Mouse (Mus musculus) layer of hippocampus, postnatal 36 days (tissue): ENCODE data around the gene Grin2a. TPM values are rescaled to one million over a fixed set of nuclear protein-coding genes. Genes with fewer than 3 reads are reported as not detected.
A peak's percentile ranks its signal among the peaks of the same experiment; 100 is the strongest.

Experiments used
- DNase-seq, 2 experiments: peaks; one replicate each; pipeline ENCODE4 v3.0.0; 2022
- total RNA-seq, 2 experiments: library from RNA; stranded (reverse); gene quantifications; 2 replicates each; pipeline ENCODE4 v1.2.3; 2021

The Grin2a gene
- total RNA-seq, 2 experiments from 2014 or later: 375 to 412 TPM

- DNase-seq: no peak
Measured at GRCm38 (mm10) chr16:9865039-9865438, 130.3 kb downstream of the Grin2a start.

DNA sequence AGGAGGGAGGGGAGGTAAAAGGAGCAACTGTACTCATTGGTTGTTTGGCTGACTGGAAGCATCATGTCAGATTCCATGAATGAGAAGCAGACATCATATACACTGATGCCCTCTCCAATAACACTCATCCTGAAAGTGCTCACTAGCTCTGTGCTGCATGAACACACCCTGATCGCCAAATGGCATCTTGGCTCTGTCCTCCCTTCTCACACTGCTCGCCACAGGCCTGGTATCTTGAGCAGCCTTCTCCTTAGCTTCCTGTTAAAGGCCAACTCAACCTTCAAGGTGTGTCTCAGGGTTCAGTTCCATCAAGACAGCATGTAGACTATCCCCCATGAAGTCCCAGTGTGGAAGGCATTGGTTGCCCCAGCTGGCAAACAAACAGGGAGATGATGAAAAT, 137.6 kb downstream of the Grin2a start:
- no peak for DNase-seq

DNA sequence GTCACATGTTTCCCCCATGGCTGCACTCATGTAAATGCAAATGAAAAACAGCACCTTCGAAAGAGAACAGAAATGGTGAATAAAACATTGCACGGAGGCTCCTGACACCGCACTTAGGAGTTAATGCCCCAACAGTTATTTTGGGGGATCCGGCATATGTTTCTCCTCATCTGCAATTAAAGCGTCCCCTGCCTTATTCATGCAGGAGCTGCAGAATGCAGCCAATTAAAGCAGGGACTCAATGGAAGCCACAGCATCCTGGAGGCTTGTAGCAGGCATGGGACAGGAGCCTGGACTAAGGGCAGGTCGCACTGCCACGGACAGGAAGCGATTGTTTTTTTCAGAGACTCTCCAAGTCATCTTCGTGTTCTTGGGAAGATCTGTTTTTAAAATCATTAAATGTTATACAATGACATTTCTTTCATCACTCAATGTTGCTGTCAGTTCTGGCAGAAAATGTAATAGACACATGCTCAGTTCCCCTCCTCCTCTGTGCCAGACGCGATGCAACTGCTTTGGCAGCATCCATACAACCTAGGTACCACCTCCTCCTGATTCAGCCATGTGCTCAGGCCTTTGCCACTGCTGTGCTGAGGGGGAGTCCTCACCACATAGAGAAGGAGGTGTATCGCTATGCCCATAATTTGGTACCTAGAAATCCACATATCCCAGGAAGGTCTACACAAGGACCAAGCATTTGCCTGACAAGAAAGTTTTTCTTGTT, 143.9 kb downstream of the Grin2a start:
- peak; percentile 77 to 82 for DNase-seq

DNA sequence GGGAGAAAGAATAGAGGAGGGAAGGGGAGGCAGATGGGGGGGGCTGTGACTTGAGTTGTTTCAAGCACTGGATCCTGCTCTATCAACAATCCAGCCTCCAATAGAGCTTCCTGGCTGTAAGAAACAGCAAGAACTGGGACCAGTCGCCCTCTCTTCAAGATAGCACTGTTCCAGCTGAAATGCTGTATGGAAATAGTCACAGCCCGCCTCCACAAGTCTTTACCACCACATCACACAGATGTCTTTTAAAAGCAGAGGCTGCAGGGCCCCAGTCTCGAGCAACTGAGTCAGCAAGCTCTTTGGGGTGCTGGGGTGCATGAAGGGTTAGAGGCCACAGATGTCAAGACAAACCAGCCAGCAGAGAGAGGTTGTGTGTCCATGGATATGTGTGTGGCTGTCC, 153.9 kb downstream of the Grin2a start:
- no peak for DNase-seq

- DNase-seq: no peak
Measured at GRCm38 (mm10) chr16:9836542-9836941, 158.8 kb downstream of the Grin2a start.

GRCm38 (mm10) chr16:9834236-9834635, 161.1 kb downstream of the Grin2a start:
- no peak for DNase-seq

DNA sequence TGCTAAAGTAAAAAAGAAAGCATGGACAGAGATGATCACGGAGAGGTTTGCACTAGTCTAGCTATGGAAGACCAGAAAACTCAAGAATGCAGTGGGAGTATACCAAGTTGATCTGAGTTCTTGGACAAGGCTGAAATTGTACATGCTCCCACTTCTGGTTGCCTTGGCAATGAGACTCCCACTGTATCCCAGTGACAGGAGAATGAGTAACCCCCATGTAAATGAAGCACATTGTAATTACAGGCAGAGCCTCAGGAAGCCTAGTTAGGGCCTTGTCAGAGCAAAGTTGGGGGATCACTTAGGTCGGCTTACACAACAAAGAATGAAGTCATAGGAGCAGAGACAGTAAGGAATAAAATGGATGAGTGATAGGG, 170.3 kb downstream of the Grin2a start:
- no peak for DNase-seq

DNA sequence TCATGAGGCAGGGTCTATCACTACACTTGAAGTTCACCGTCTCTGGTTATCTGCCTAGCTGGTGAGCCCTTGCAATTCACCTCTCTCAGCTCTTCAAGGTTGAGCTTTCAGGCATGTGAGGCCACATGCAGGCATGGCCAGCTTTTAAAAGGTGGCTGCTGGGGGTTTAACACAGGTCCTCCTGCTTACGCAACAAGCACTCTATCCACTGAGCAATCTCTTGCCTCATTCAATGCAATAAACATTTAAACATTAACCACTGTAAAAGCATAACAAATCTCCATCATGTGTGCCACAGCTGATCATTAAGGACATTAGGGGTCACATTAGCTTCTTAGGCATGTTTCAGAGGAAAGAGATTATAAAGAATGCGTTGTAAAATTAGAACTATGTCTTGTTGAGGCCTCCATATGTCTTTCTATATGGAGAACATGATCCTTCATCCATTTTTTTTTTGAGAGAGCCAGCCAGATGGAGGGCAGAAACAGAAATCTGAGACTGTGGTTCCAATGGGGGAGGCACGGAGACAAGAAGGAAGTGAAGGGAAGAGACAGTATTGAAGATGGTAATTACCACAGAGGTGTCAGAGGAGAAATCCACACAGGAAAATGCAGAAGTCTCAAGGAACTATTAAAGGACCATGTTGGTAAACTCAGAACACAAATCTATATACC, 170.8 kb downstream of the Grin2a start:
- no peak for DNase-seq

DNA sequence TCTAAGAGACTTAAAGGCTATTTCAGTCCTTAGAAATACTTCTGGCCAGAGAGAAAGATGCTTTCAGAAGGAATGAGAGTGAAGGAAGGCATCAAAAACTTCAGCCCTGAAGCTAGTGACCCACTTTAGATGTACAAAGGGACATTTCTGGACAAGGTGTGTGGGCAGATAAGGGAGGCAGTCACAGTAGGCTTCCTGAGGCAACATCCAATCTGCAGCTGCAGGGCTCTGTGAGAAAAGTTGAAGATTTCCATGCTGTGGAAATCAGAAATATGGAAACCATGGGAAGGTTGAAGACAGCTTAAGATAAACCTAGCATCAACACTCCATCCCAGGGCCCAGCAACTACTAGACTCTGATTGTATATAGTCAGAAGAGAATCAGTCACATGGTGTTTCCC, 171.7 kb downstream of the Grin2a start:
- DNase-seq: no peak

GRCm38 (mm10) chr16:9819508-9819907, 175.9 kb downstream of the Grin2a start:
- DNase-seq: no peak

DNA sequence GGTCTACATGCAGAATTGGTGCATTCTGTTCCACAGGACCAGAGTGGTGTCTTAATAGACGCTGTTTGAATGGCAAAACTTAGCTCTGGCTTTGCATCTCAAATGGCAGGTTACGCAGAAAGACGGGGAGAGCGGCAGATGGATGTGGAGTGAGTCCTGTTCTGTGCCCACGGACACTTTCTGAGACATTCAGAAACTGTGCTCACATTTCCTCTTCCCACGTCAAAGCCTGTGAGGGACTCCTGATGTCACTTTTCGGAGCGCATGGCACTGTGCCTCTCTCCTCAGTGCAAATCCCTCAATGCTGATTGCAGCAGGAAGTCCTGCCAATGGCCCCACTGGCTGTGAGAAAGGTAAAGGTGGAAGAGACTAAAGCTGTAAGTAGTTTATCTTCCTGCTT, 194.0 kb downstream of the Grin2a start:
- peak; percentile 70 to 72 for DNase-seq

- no peak for DNase-seq
Measured at GRCm38 (mm10) chr16:9800221-9800620, 195.1 kb downstream of the Grin2a start.

DNA sequence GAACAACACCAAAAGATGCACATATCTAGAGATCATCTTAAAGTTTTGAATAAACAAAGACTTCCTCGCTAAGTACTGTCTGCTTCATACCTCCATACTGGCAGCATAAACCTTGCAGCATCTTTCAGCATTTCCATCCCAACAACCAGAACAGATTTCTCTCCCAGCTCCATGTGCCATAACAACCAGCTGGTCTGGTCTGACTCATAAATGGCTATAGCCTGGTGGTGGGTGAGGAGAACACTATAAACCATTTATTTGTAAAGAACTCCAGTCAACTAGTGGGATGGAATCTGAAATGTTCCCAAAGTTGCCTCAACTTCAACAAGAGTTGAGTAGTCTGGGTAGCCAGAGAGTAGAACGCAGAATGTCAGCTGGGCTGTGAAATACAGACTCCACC, 202.4 kb downstream of the Grin2a start:
- DNase-seq: peak; percentile 63 to 69

DNA sequence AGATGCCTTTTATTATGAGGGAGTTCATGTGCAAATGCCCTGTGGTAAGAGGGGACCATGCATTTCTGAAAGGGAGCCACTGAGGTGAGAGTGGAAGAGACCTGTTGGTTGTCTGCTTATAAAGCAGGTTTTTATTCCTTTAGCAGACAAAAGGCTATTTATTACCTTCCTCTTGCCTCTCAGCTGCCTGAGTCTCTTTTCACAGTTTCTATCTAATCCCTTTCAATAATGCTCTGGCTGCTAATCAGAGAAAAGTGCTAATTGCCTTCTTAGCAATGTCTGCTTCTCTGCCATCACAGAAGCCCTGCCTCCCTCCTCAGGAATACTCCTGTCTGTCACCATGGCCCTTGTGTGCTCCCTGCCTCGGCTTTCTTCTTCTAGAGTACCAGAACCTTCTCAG, 209.1 kb downstream of the Grin2a start:
- no peak for DNase-seq

GRCm38 (mm10) chr16:9785821-9786220, 209.5 kb downstream of the Grin2a start:
- DNase-seq: peak; percentile 63 to 71

DNA sequence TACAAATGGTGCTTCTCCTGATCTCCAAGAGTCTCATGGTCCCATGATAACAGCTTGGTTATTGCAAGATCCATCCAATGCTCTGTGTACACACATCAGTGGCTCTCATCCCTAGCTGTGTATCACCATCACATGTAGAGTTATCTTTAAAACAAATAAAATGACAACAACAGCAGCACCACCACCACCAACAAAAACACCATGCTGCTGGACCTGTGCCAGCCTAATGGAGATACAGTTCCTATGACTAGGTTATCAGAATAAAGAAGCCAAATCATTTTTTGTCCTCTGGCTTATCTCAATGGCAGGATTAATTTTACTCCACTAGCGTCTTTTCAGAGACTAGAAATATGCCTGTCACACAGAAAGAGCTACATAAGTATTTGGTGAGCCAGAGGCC, 226.4 kb downstream of the Grin2a start:
- DNase-seq: no peak

- peak; percentile 82 to 83 for DNase-seq
Measured at GRCm38 (mm10) chr16:9768356-9768755, 227.0 kb downstream of the Grin2a start.

- DNase-seq: no peak
Measured at GRCm38 (mm10) chr16:9767946-9768345, 227.4 kb downstream of the Grin2a start.

GRCm38 (mm10) chr16:9764086-9764485, 231.3 kb downstream of the Grin2a start:
- no peak for DNase-seq

- no peak for DNase-seq
Measured at GRCm38 (mm10) chr16:9760347-9760746, 235.0 kb downstream of the Grin2a start.

GRCm38 (mm10) chr16:9756849-9757248, 238.5 kb downstream of the Grin2a start:
- DNase-seq: no peak

DNA sequence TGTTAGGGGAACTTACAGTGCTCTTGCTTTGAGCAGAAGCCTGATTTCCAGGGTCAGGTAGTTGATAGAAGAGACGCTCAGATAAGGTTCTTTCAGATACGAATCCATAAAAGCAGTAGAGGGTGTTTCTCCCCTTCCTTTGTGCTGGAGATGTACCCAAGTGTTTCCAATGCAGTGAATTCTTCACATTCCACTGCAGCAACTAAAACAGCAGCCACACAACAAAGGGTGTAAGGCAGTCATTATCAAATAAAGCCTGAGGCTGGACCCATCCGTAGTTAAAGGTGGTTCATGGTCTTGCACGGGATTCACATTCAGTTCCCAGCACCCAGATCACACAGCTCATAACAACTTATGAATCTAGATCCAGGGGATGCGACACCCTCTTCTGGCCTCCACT, 241.3 kb downstream of the Grin2a start:
- no peak for DNase-seq

DNA sequence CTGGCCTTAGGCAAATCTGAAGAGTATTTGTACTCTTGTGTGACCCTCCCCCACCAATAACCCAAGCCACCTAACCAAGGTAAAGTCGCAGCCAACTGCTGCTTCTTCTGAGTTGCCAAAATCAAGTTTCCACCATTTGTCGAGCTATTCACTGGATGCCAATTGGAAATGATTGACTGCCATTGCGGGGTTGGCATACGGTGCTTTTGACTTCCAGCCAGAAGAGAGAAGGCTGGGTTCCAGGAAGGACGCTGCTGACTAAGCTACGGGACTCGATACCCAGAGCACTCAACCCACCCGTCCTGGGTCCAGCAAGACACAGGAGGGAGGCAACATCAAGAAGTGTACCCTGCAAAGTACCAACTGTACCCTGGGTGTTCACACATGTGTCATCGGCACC, 242.3 kb downstream of the Grin2a start:
- peak; percentile 72 to 73 for DNase-seq

GRCm38 (mm10) chr16:9752600-9752999, 242.8 kb downstream of the Grin2a start:
- peak; percentile 49 to 53 for DNase-seq
